Mouse (Mus musculus) kidney, adult 2 months (tissue): ENCODE measurements around the gene Pigz. TPM values are rescaled to one million over a fixed set of nuclear protein-coding genes. Genes with fewer than 3 reads are reported as not detected.

Experiments
- DNase-seq: peaks from one replicate; pipeline ENCODE4 v3.0.0; 2021
- H3K27ac ChIP-seq: fragments of 200-500 bp; 2 replicates; pipeline ENCODE4 v1.5.1; 2012; ENCODE audit warnings: low read depth, low read length, control low read depth, inconsistent platforms; ENCODE audit not compliant: insufficient read depth
- H3K27me3 ChIP-seq: fragments of 200-500 bp; replicated peaks from 2 replicates; pipeline ENCODE4 v1.6.1; 2012; ENCODE audit warnings: mild to moderate bottlenecking, moderate library complexity, low read length, inconsistent platforms; ENCODE audit not compliant: control insufficient read depth, insufficient read depth
- H3K36me3 ChIP-seq: fragments of 200-500 bp; 2 replicates; pipeline ENCODE4 v1.6.1; 2012; ENCODE audit warnings: mild to moderate bottlenecking, moderate library complexity, low read length, inconsistent platforms; ENCODE audit not compliant: control insufficient read depth, insufficient read depth
- H3K4me1 ChIP-seq: fragments of 200-500 bp; 2 replicates; pipeline ENCODE4 v1.6.1; 2011; ENCODE audit warnings: low read length; ENCODE audit not compliant: control insufficient read depth, insufficient read depth
- H3K4me3 ChIP-seq: fragments of 200-500 bp; 2 replicates; pipeline ENCODE4 v1.5.1; 2011; ENCODE audit warnings: mild to moderate bottlenecking, low read depth, low read length, control low read depth; ENCODE audit not compliant: insufficient read depth
- CTCF ChIP-seq: fragments of 200-500 bp; conservative IDR thresholded peaks from 2 replicates; pipeline ENCODE4 v1.5.1; 2011; ENCODE audit warnings: low read depth, mild to moderate bottlenecking, control low read depth, low read length, moderate library complexity, mixed read lengths; ENCODE audit not compliant: insufficient read depth, insufficient read length
- POLR2A ChIP-seq: fragments of 200-500 bp; IDR thresholded peaks from one replicate; pipeline ENCODE4 v1.6.1; 2011; ENCODE audit warnings: low read depth, low read length, control low read depth
- WGBS: fragments of 180-500 bp; shearing (Covaris S2); methylation state at CpG from one replicate; pipeline ENCODE4 v1.1.7; 2018; 5-methylcytosine and 5-hydroxymethylcytosine counted together
- polyA plus RNA-seq: library from polyadenylated mRNA; depleted of rRNA; stranded (reverse); fragments of >200 nt; gene quantifications from 2 replicates; pipeline ENCODE4 v1.2.3, GENCODE M21; 2012

Gene Pigz
- polyA plus RNA-seq, 1 experiment = 2.0 TPM

GRCm38 (mm10) chr16:31901886-31902285 is 31.8 kb upstream of the Pigz start:
- DNase-seq = no peak
- H3K4me3 ChIP-seq = no peak overlapping the region
- H3K36me3 ChIP-seq = no peaks in the 10 kb centered on the region
- H3K27me3 ChIP-seq = no peaks in the 10 kb centered on the region
- no peak overlapping the region for H3K27ac ChIP-seq
- H3K4me1 ChIP-seq = no peaks in the 10 kb centered on the region
- TF ChIP-seq POLR2A (no peak), CTCF (no peak)
- 84% methylated on average over 1 of the region's 1 CpGs for WGBS

- Histone ChIP-seq H3K4me3 (no peak overlapping the region), H3K27me3 (no peaks in the 10 kb centered on the region), H3K36me3 (no peaks in the 10 kb centered on the region), H3K27ac (no peak overlapping the region), H3K4me1 (no peaks in the 10 kb centered on the region)
- no peak for TF ChIP-seq POLR2A
- no peak for TF ChIP-seq CTCF
- WGBS = 91% methylated on average over 8 of the region's 8 CpGs
- no peak for DNase-seq
Observed at GRCm38 (mm10) chr16:31903239-31903638, 30.4 kb upstream of the Pigz start.

DNA sequence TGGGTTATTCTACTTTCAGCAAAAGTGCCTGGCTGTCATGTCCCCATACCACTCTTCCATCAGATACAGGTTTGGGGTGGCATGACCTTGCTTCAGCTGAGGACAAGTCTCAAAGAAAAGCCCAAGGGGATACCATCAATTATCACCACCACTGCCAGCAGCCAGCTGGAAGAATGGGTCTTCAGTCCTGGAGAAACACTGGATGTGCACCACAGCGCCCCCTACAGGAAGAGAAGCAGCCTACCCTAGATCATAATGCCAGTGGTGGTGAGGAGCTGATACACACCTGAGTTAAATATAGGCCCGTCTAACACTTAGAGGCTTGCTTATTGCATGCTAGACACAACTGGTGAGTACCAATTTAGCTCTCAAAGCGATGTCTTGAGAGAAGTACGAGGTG is 28.3 kb upstream of the Pigz start:
- H3K4me1 ChIP-seq = no peaks in the 10 kb centered on the region
- no peak for DNase-seq
- TF ChIP-seq POLR2A (no peak), CTCF (0 out of 2 replicates have a peak, but pooled peaks have one; percentile 18)
- no peak overlapping the region for H3K27ac ChIP-seq
- WGBS = 79% methylated on average over 4 of the region's 4 CpGs
- no peaks in the 10 kb centered on the region for H3K27me3 ChIP-seq
- no peaks in the 10 kb centered on the region for H3K36me3 ChIP-seq
- no peak overlapping the region for H3K4me3 ChIP-seq

- DNase-seq = no peak
Observed at GRCm38 (mm10) chr16:31905891-31906825, 27.5 kb upstream of the Pigz start.

DNA sequence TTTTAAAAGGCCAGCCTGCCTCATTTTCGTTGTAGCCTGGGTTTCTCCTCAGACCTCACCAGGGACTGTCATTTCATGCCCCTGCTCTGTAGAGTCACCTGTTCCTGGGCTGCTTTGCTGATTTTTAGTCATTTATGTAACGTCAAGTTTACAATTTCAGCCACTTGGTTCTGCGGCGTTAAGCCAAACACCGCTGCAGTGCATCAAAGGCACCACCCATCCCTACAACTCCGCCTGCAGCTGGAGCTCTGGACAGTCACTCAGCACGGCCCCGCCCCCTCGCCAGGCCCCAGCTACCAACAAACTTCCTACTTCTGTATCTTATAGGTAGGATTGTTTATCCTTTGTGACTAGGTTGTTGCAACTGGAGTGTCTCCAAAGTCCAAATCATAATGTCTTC is 26.8 kb upstream of the Pigz start:
- WGBS = 22% methylated on average over 9 of the region's 9 CpGs
- no peak overlapping the region for H3K4me3 ChIP-seq
- H3K27me3 ChIP-seq = no peaks in the 10 kb centered on the region
- peak; percentile 38 for DNase-seq
- H3K27ac ChIP-seq = no peak overlapping the region
- no peaks in the 10 kb centered on the region for H3K36me3 ChIP-seq
- TF ChIP-seq CTCF = no peak
- no peak for TF ChIP-seq POLR2A
- H3K4me1 ChIP-seq = no peaks in the 10 kb centered on the region

More at GRCm38 (mm10) chr16:31905891-31906825, 27.5 kb upstream of the Pigz start:
- Histone ChIP-seq H3K4me3 (no peak overlapping the region), H3K4me1 (no peaks in the 10 kb centered on the region), H3K27me3 (no peaks in the 10 kb centered on the region), H3K36me3 (no peaks in the 10 kb centered on the region), H3K27ac (no peak overlapping the region)
- TF ChIP-seq CTCF = no peak
- TF ChIP-seq POLR2A = no peak
- WGBS = 39% methylated on average over 20 of the region's 20 CpGs

GRCm38 (mm10) chr16:31908959-31909358 is 24.7 kb upstream of the Pigz start:
- H3K4me3 ChIP-seq = no peak overlapping the region
- H3K36me3 ChIP-seq = no peaks in the 10 kb centered on the region
- H3K4me1 ChIP-seq = no peaks in the 10 kb centered on the region
- TF ChIP-seq CTCF (no peak), POLR2A (no peak)
- no peak overlapping the region for H3K27ac ChIP-seq
- no peak for DNase-seq
- WGBS = 73% methylated on average over 11 of the region's 11 CpGs
- H3K27me3 ChIP-seq = no peaks in the 10 kb centered on the region

DNA sequence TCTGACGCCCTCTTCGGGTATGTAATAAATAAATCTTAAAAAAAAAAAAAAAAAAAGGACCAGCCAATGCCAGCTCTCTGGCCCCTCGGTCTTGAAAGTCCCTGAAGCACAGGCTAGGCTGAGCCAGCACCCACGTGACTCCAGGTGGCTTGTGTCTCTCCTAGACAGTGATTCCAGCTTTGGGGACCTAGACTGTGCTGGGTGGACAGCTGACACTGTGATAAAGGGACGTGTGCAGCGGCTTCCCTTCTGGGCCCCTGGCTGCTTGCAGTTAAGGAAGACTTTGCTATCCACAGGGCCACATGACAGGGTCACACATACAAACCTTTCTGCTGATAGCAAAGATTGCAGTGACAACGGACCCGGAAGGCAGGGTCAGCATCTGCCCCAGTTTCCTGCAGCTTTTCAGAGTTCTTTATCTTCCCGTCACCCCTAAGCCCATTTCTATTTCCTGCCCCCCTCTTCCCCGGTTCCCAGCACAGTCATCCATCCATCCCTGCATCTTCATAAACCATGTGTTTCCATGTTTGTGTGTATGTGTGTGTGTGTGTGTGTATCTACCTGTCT is 23.3 kb upstream of the Pigz start:
- 45% methylated on average over 10 of the region's 10 CpGs for WGBS
- peak; percentile 10 for DNase-seq
- H3K4me1 ChIP-seq = no peaks in the 10 kb centered on the region
- H3K27me3 ChIP-seq = no peaks in the 10 kb centered on the region
- H3K36me3 ChIP-seq = no peaks in the 10 kb centered on the region
- H3K4me3 ChIP-seq = no peak overlapping the region
- no peak overlapping the region for H3K27ac ChIP-seq
- no peak for TF ChIP-seq POLR2A
- no peak for TF ChIP-seq CTCF
